Mouse (Mus musculus) embryonic fibroblast, embryonic 13.5 days (primary cell): Measurements from ENCODE around the gene Tspan32.

Experiments used
- CTCF ChIP-seq: IDR thresholded peaks from 2 replicates; pipeline ENCODE4 v1.5.1; 2011; ENCODE audit warnings: mild to moderate bottlenecking, control low read depth, low read length, moderate library complexity, borderline replicate concordance; ENCODE audit not compliant: insufficient read depth
- POLR2A ChIP-seq: IDR thresholded peaks from 2 replicates; pipeline ENCODE4 v1.6.1; 2011; ENCODE audit warnings: low read depth, mild to moderate bottlenecking, control low read depth, low read length, moderate library complexity

GRCm38 (mm10) chr7:143049841-143050816 lies 45.3 kb downstream of the Tspan32 start:
- no peak for TF ChIP-seq CTCF
- no peak for TF ChIP-seq POLR2A
